Mouse (Mus musculus) liver, embryonic 11.5 days (tissue): ENCODE results near the gene Vmn1r4. TPM values are rescaled to one million over a fixed set of nuclear protein-coding genes. Genes with fewer than 3 reads are reported as not detected.

Experiments
- polyA plus RNA-seq: library from polyadenylated mRNA; unstranded; fragments of >200 nt; fragmentation: Nextera tagmentation; extraction: Ambion mirVana; gene quantifications from 2 replicates; pipeline ENCODE4 v1.2.1, GENCODE M21; 2014

The Vmn1r4 gene
- polyA plus RNA-seq, 1 experiment from 2014 or later: 0.18 TPM

Other genes with a start within 250 kb of the Vmn1r4 start
- 187 and 188 TPM in 2 replicates for gene Lsm5, start 219.3 kb upstream of the Vmn1r4 start, polyA plus RNA-seq
- gene Avl9, start 209.1 kb upstream of the Vmn1r4 start, polyA plus RNA-seq: 8.9 and 10.8 TPM in 2 replicates
- 24.4 and 27.9 TPM in 2 replicates for gene Kbtbd2, start 126.2 kb upstream of the Vmn1r4 start, polyA plus RNA-seq
- gene Fkbp9, start 92.0 kb upstream of the Vmn1r4 start, polyA plus RNA-seq: 56.8 and 57.5 TPM in 2 replicates
- gene Nt5c3, start 83 bp upstream of the Vmn1r4 start, polyA plus RNA-seq: 164 and 171 TPM in 2 replicates
- gene Vmn1r5, start 46.3 kb downstream of the Vmn1r4 start, polyA plus RNA-seq: not detected in 2 replicates
- not detected in 2 replicates for gene Vmn1r6, start 73.2 kb downstream of the Vmn1r4 start, polyA plus RNA-seq
- gene Vmn1r7, start 101.3 kb downstream of the Vmn1r4 start, polyA plus RNA-seq: not detected in 2 replicates
- gene Vmn1r8, start 108.3 kb downstream of the Vmn1r4 start, polyA plus RNA-seq: not detected in 2 replicates
- not detected in 2 replicates for gene Vmn1r9, start 142.8 kb downstream of the Vmn1r4 start, polyA plus RNA-seq
- gene Vmn1r10, start 185.4 kb downstream of the Vmn1r4 start, polyA plus RNA-seq: not detected in 2 replicates
- not detected in 2 replicates for gene Vmn1r11, start 209.4 kb downstream of the Vmn1r4 start, polyA plus RNA-seq
- not detected in 2 replicates for gene Vmn1r12, start 232.9 kb downstream of the Vmn1r4 start, polyA plus RNA-seq